Mouse (Mus musculus): ENCODE measurements at regions not wholly inside any gene's neighbourhood (a gene's known extent, or its start where the extent isn't known, plus 50 kb on each side); places are given as distances from the start of the nearest gene placed in this dataset.
A peak's percentile ranks its signal among the peaks of the same experiment; 100 is the strongest.

DNA sequence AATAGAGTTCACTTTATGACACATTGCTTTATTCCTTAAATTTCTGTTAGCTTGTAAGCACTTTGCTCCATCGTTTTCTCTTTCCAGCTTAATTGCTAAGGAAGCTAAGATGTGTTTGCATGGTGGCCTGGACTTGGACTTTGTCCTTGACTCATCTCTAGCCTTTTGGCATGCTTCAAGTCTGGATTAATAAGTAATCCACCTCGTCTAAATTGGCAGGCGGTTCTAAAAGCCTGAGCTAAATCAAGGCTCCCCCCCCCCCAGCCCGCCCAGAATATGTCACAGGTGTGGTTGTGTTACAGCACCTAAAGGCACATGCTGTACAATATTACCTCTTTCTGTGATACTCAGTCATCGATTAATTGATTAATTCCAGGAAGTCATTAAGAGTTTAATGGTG is 94.7 kb upstream of the Slc13a1 start:
- DNase-seq = no peak

DNA sequence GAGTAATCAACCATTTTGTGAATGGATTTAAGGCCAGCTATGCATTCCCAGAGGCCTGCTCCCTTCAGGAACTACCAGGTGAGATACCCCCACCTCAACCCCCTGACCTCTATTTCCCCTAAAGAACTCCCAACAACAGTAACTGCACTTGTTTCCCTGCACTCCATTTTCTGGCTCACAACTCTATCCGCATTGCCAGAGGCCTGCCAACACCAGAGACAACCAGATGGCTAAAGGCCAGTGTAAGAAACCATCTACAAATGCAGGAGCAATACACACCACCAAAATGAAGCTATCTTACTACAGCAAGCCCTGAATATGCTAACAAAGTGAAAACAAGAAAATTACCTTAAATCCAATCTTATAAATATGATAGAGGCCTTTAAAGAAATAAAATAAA is 77.7 kb upstream of the Slc13a1 start:
- peak; percentile 50 to 61 for DNase-seq

DNA sequence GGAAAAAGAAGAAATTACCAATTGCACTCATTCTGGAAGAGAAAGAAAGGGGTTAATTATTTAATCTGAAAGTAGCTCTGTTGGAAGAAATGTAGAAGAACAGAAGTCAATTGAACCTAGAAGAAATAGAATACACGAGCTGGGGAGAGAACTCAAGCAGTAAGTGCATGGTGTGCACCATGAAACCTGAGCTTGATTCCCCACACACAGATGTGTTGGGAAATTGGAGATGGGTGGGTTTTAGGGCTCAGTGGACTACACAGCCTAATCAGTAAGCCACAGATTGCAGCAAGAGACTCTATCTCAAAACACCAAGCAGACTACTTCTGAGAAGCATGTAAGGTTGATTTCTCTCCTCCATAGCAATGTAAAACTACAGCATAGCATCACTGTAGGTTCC is 70.6 kb upstream of the Slc13a1 start:
- DNase-seq = no peak

DNA sequence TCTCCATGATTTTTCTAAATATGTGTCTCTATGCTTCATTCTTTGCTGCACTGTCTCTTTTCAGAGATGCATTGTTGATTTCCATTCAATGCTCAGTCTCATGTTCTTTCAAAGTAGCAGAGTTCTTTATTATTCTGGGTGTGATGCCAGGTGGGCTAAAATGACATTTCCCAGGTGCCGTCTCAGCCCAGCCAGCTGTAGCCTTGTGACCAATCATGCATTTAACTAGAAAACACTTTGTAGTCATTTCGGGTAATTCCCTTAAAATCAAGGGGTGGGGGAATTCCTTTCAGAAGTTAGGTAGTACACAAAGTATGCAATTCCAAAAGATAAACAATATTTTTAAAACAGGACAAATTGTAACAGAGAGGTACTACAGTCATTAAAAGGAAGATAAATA is 70.2 kb upstream of the Slc13a1 start:
- DNase-seq = no peak

DNA sequence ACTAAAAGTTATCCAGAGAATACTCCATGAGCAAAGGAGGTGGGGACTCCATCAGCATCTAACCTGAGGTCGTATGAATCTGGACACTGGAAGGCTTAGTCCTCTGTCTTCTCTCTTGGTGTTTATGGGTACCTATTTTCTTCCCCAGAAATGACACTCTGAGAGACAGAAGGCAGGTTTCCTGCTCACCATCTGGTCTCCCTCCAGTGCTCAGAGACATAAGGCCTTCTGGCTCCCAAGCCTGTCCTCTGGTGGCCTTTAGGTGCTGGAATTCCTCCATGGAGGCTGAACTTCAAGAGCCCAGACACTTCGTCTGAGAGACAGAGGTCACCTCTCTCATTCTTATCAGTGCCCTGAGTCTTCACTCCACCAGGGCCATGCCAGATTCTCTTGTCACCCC is 65.7 kb upstream of the Slc13a1 start:
- peak; percentile 80 to 81 for DNase-seq

DNA sequence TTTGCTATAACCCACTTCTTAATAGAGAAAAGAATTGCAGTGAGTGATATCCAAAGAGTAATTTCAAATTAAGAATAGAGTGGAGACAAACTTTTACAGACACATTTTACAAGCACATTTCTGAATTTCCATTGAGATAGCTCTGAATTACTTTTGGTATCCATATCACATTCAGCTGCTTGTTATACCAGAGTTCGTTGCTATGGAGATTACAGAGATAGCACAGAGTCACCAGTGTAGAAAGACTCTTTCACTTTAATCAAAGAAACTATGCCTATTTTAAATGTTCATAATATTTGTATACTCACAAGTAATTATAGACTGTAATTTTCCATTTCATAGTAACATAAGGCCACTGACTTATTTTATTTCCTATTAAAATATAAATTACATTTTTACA is 52.7 kb upstream of the Slc13a1 start:
- DNase-seq = no peak

DNA sequence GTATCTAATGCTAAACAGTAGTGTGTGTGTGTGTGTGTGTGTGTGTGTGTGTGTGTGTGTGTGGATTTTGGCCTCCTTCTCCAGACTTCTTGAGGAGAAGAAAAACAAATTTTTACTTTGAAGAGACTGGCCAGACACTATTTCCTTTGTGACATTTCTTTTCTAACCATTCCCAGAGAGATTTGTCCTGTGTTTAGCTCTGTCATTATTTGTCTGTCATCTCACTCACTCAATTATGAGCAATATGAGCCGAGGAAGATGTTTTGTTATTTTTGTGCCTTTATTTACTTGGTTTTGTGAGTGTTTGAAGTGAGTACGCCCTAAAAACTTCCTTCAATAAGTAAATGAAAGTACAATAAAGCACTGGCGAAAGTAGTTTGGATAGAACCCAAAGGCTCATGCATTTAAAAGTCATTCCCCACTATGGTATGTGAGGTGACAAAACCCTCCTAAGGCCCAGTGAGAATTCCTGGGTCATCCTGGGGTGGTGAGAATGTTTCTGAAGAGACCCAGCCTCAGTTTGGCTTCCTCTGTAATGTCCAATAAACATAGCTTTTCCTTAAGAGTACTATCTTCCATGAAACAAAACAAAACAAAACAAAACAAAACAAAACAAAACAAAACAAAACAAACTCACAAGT is 52.1 kb upstream of the Slc13a1 start:
- DNase-seq = no peak

All from cerebellum, postnatal 36 days (tissue).